Mouse (Mus musculus) CH12.LX (cell line): ENCODE data around the gene Zfp580. TPM values are rescaled to one million over a fixed set of nuclear protein-coding genes. Genes with fewer than 3 reads are reported as not detected.

Experiments
- DNase-seq: peaks from one replicate; pipeline ENCODE4 v3.0.0-alpha.2; 2013; ENCODE audit errors: extremely low read depth
- H3K27ac ChIP-seq: 2 replicates; pipeline ENCODE4 v1.5.1; 2012; ENCODE audit warnings: low read depth, mild to moderate bottlenecking, control low read depth, moderate library complexity; ENCODE audit not compliant: insufficient read depth
- H3K27me3 ChIP-seq: replicated peaks from 2 replicates; pipeline ENCODE3; 2012; ENCODE audit warnings: inconsistent platforms
- H3K36me3 ChIP-seq, 2 experiments: replicated peaks in 1 of 2; 2 replicates each; pipeline versions ENCODE3 to v1.6.1; 2012; ENCODE audit warnings: inconsistent platforms in 1 of 2, low read length in 1 of 2, mild to moderate bottlenecking in 1 of 2, mixed read lengths in 1 of 2, moderate library complexity in 1 of 2; ENCODE audit not compliant: control insufficient read depth in 1 of 2, insufficient read depth in 1 of 2
- H3K4me1 ChIP-seq, 2 experiments: 2 replicates each; pipeline ENCODE4 v1.6.1; 2012; ENCODE audit warnings: inconsistent platforms in 1 of 2, moderate library complexity in 1 of 2; ENCODE audit not compliant: insufficient read depth in 2 of 2, control insufficient read depth in 1 of 2
- H3K4me2 ChIP-seq: 2 replicates; pipeline ENCODE4 v1.6.1; 2012; ENCODE audit warnings: low read depth, mild to moderate bottlenecking, control low read depth; ENCODE audit not compliant: poor library complexity, insufficient read depth, severe bottlenecking
- H3K4me3 ChIP-seq, 3 experiments: fragments of 150-350 bp in 1 of 3; sonication (generic) in 1 of 3; replicated peaks in 1 of 3; 2 replicates each; pipeline versions ENCODE3 to v1.5.1; 2011 to 2012; ENCODE audit warnings: low read depth in 2 of 3, low read length in 2 of 3, mild to moderate bottlenecking in 2 of 3, moderate library complexity in 2 of 3, control low read depth in 1 of 3, improper control_type of control experiment in 1 of 3, inconsistent platforms in 1 of 3, mixed read lengths in 1 of 3; ENCODE audit not compliant: poor library complexity in 1 of 3
- H3K79me2 ChIP-seq: replicated peaks from 2 replicates; pipeline ENCODE4 v1.6.1; 2012; ENCODE audit warnings: mild to moderate bottlenecking, moderate library complexity; ENCODE audit not compliant: control insufficient read depth, poor library complexity, insufficient read depth, severe bottlenecking; ENCODE audit errors: extremely low read depth
- H3K9ac ChIP-seq: 2 replicates; pipeline ENCODE4 v1.6.1; 2012; ENCODE audit warnings: low read depth, mild to moderate bottlenecking, control low read depth, moderate library complexity; ENCODE audit not compliant: insufficient read depth
- H3K9me3 ChIP-seq: replicated peaks from 2 replicates; pipeline ENCODE3; 2012; ENCODE audit warnings: low read length, inconsistent platforms, mixed read lengths
- BHLHE40 ChIP-seq: IDR thresholded peaks from 2 replicates; pipeline ENCODE4 v1.6.1; 2011; ENCODE audit warnings: mild to moderate bottlenecking, low read depth, low read length, improper control_type of control experiment
- E2F4 ChIP-seq: IDR thresholded peaks from 2 replicates; pipeline ENCODE4 v1.6.1; 2011; ENCODE audit warnings: low read depth, low read length, improper control_type of control experiment; ENCODE audit not compliant: insufficient replicate concordance
- JUN ChIP-seq: IDR thresholded peaks from 2 replicates; pipeline ENCODE4 v1.6.1; 2011; ENCODE audit warnings: low read depth, mild to moderate bottlenecking, low read length, improper control_type of control experiment, moderate library complexity; ENCODE audit not compliant: insufficient read depth
- JUND ChIP-seq: conservative IDR thresholded peaks from 2 replicates; pipeline ENCODE4 v1.6.1; 2011; ENCODE audit warnings: low read depth, low read length, improper control_type of control experiment
- MAFK ChIP-seq: IDR thresholded peaks from 2 replicates; pipeline ENCODE4 v1.6.1; 2011; ENCODE audit warnings: low read length, improper control_type of control experiment; ENCODE audit not compliant: insufficient replicate concordance
- MAX ChIP-seq: IDR thresholded peaks from 2 replicates; pipeline ENCODE4 v1.6.1; 2011; ENCODE audit warnings: low read length, improper control_type of control experiment
- MAZ ChIP-seq: IDR thresholded peaks from 2 replicates; pipeline ENCODE4 v1.6.1; 2012; ENCODE audit warnings: low read depth, mild to moderate bottlenecking, inconsistent platforms, low read length, improper control_type of control experiment, moderate library complexity
- MEF2A ChIP-seq: IDR thresholded peaks from 2 replicates; pipeline ENCODE4 v1.6.1; 2014; ENCODE audit warnings: low read depth, mild to moderate bottlenecking, inconsistent platforms, low read length, improper control_type of control experiment, borderline replicate concordance
- NELFE ChIP-seq: IDR thresholded peaks from 2 replicates; pipeline ENCODE4 v1.6.1; 2011; ENCODE audit warnings: low read depth, low read length, improper control_type of control experiment
- NRF1 ChIP-seq: IDR thresholded peaks from 2 replicates; pipeline ENCODE4 v1.6.1; 2014; ENCODE audit warnings: low read depth, mild to moderate bottlenecking, inconsistent platforms, low read length, improper control_type of control experiment, moderate library complexity
- POLR2A ChIP-seq: IDR thresholded peaks from 2 replicates; pipeline ENCODE4 v1.6.1; 2011; ENCODE audit warnings: low read depth, mild to moderate bottlenecking, improper control_type of control experiment, low read length
- RCOR1 ChIP-seq: conservative IDR thresholded peaks from 2 replicates; pipeline ENCODE4 v1.6.1; 2012; ENCODE audit warnings: low read depth, mild to moderate bottlenecking, inconsistent platforms, low read length, improper control_type of control experiment
- SIN3A ChIP-seq: IDR thresholded peaks from 2 replicates; pipeline ENCODE4 v1.6.1; 2012; ENCODE audit warnings: low read length, improper control_type of control experiment, inconsistent platforms
- USF1 ChIP-seq: IDR thresholded peaks from 2 replicates; pipeline ENCODE4 v1.6.1; 2014; ENCODE audit warnings: low read depth, mild to moderate bottlenecking, inconsistent platforms, low read length, improper control_type of control experiment
- ZKSCAN1 ChIP-seq: IDR thresholded peaks from 2 replicates; pipeline ENCODE4 v1.6.1; 2012; ENCODE audit warnings: low read depth, inconsistent platforms, low read length, improper control_type of control experiment, borderline replicate concordance
- dilution Hi-C: fragments of 300-500 bp; cut with MboI; formaldehyde crosslinking; loops from 2 replicates; pipeline ENCODE4 v1.14.3; 2020; ENCODE audit warnings: low sequenced_read_pairs; ENCODE audit not compliant: extremely low pct_unique_long_range_greater_than_20kb, extremely low pct_ligation_motif_present
- in situ Hi-C: fragments of 300-500 bp; cut with MboI; formaldehyde crosslinking; loops from 3 replicates; pipeline ENCODE4 v1.14.3; 2019; ENCODE audit warnings: low sequenced_read_pairs, low pct_ligation_motif_present, low pct_unique_long_range_greater_than_20kb, mixed read lengths
- polyA plus RNA-seq: library from polyadenylated mRNA; unstranded; fragments of >175 nt; gene quantifications from 2 replicates; pipeline ENCODE4 v1.2.1, GENCODE M21; 2012; ENCODE audit warnings: low read depth; ENCODE audit not compliant: insufficient read length
- total RNA-seq, 2 experiments: library from RNA; depleted of rRNA; stranded (reverse); fragments of 300-350 nt in 1 of 2; fragments of >200 nt in 1 of 2; gene quantifications; 2 replicates each; pipeline ENCODE4 v1.2.3; 2012 to 2014

Zfp580 gene
- total and polyA plus RNA-seq, 3 experiments: 1.2 to 15.6 (median 2.6) TPM

GRCm38 (mm10) chr7:5058631-5059030 is 7.3 kb downstream of the Zfp580 start:
- Histone ChIP-seq H3K27me3 (no peaks in the 10 kb centered on the region), H3K4me2 (no peak overlapping the region), H3K79me2 (peaks cover 11% of the 10 kb centered on the region), H3K36me3 (peaks cover 0 to 8% of the 10 kb centered on the region in 2 experiments), H3K27ac (no peak overlapping the region), H3K9me3 (no peaks in the 10 kb centered on the region), H3K4me1 (peaks cover 2 to 26% of the 10 kb centered on the region in 2 experiments; a peak in 3 of 4 replicates), H3K4me3 (no peak overlapping the region), H3K9ac (no peak overlapping the region)
- no peak for DNase-seq
- dilution Hi-C loops (no loop called here), in situ Hi-C loops (no loop called here)
- TF ChIP-seq MAFK (no peak), RCOR1 (no peak), JUND (no peak), MAX (no peak), NRF1 (no peak), E2F4 (no peak), SIN3A (no peak), MAZ (no peak), USF1 (no peak), JUN (no peak), NELFE (no peak), MEF2A (no peak), BHLHE40 (no peak)

DNA sequence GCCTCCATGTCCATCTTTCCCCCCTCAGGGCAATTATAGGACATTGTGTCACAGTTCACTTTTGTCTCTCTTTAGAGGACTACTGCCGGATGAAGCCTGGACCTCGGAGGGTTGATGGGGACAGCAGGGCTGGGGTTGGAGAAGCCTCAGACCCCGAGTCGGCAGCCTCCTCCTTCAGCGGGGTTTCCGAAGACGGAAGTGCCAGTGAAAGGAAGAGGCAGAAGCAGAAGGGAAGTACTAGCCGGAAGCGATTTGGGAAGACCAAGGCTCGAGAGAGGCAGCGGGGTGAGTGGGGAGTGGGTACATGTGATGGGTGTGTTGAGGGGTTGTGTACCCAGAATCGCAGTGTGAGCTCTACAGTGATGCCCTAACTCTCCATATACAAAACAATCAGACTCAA is 8.1 kb downstream of the Zfp580 start:
- no peaks in the 10 kb centered on the region for H3K9me3 ChIP-seq
- in situ Hi-C loops (no loop called here), dilution Hi-C loops (no loop called here)
- no peak overlapping the region for H3K4me3 ChIP-seq
- peaks cover 2 to 32% of the 10 kb centered on the region in 2 experiments; a peak in 3 of 4 replicates for H3K4me1 ChIP-seq
- H3K27me3 ChIP-seq: no peaks in the 10 kb centered on the region
- H3K4me2 ChIP-seq: no peak overlapping the region
- peaks cover 19% of the 10 kb centered on the region for H3K79me2 ChIP-seq
- DNase-seq: no peak
- TF ChIP-seq NELFE (no peak), POLR2A (no peak), ZKSCAN1 (no peak)
- no peak overlapping the region for H3K27ac ChIP-seq
- H3K9ac ChIP-seq: no peak overlapping the region
- peaks cover 0 to 13% of the 10 kb centered on the region in 2 experiments for H3K36me3 ChIP-seq
